Mouse (Mus musculus): ENCODE measurements around the gene Rtca. TPM values are rescaled to one million over a fixed set of nuclear protein-coding genes. Genes with fewer than 3 reads are reported as not detected.

Rtca gene
- polyA plus RNA-seq (2014; fragmentation: Nextera tagmentation; extraction: Ambion mirVana), result 67.2 and 70.8 TPM in 2 replicates

GRCm38 (mm10) chr3:116507772-116508351 lies at the start of gene Rtca:
Gene Rtca, minus strand, starts transcription at chr3:116508208.
- H3K27ac ChIP-seq (ENCODE audit: low read depth, low read length), result peak within 1 kb of the TSS; percentile 66

GRCm38 (mm10) chr3:116551362-116551761 lies 43.4 kb upstream of the Rtca start:
- H3K4me1 ChIP-seq (replicated peaks; ENCODE audit: control insufficient read depth, insufficient read depth, low read length), result no peaks in the 10 kb centered on the region
- ATAC-seq (replicated peaks; ENCODE audit: low FRiP score), result no peak
- peaks cover 8% of the 10 kb centered on the region; the same call in 1 of the 2 replicates for H3K36me3 ChIP-seq (ENCODE audit: control insufficient read depth, insufficient read depth, low read length)
- 91% methylated on average over 5 of the region's 5 CpGs for WGBS
- H3K27ac ChIP-seq (ENCODE audit: low read depth, low read length), result no peak overlapping the region
- DNase-seq (ENCODE audit: low spot score), result no peak
- H3K9ac ChIP-seq (ENCODE audit: low read depth, low read length), result no peak overlapping the region
- H3K27me3 ChIP-seq (replicated peaks; ENCODE audit: control insufficient read depth, insufficient read depth, low read length), result no peaks in the 10 kb centered on the region
- no peak overlapping the region for H3K4me3 ChIP-seq (ENCODE audit: low read depth, low read length)
- no peak overlapping the region for H3K4me2 ChIP-seq
- no peaks in the 10 kb centered on the region for H3K9me3 ChIP-seq (ENCODE audit: control insufficient read depth, low read length)

More at GRCm38 (mm10) chr3:116507772-116508351, at the start of gene Rtca:
- DNase-seq (ENCODE audit: low spot score) (peak; percentile 98), ATAC-seq (replicated peaks; ENCODE audit: low FRiP score) (peak; percentile 92)
- Histone ChIP-seq H3K9me3 (ENCODE audit: control insufficient read depth, low read length) (no peaks in the 10 kb centered on the region), H3K36me3 (ENCODE audit: control insufficient read depth, insufficient read depth, low read length) (peaks cover 16% of the 10 kb centered on the region), H3K4me1 (replicated peaks; ENCODE audit: control insufficient read depth, insufficient read depth, low read length) (peaks cover 13% of the 10 kb centered on the region), H3K4me2 (peak within 1 kb of the TSS; percentile 84), H3K9ac (ENCODE audit: low read depth, low read length) (peak within 1 kb of the TSS; percentile 84), H3K27me3 (replicated peaks; ENCODE audit: control insufficient read depth, insufficient read depth, low read length) (no peaks in the 10 kb centered on the region), H3K4me3 (ENCODE audit: low read depth, low read length) (peak within 1 kb of the TSS; percentile 89)
- under 1% methylated on average over 40 of the region's 44 CpGs for WGBS

- H3K36me3 ChIP-seq (ENCODE audit: control insufficient read depth, insufficient read depth, low read length), result peaks cover 12% of the 10 kb centered on the region; the same call in 1 of the 2 replicates
- no peaks in the 10 kb centered on the region for H3K27me3 ChIP-seq (replicated peaks; ENCODE audit: control insufficient read depth, insufficient read depth, low read length)
- no peak overlapping the region for H3K4me3 ChIP-seq (ENCODE audit: low read depth, low read length)
- H3K27ac ChIP-seq (ENCODE audit: low read depth, low read length), result no peak overlapping the region
- WGBS, result 83% methylated on average over 5 of the region's 5 CpGs
- ATAC-seq (replicated peaks; ENCODE audit: low FRiP score) (no peak), DNase-seq (ENCODE audit: low spot score) (no peak)
- no peak overlapping the region for H3K9ac ChIP-seq (ENCODE audit: low read depth, low read length)
- H3K9me3 ChIP-seq (ENCODE audit: control insufficient read depth, low read length), result no peaks in the 10 kb centered on the region
- H3K4me2 ChIP-seq, result no peak overlapping the region
- H3K4me1 ChIP-seq (replicated peaks; ENCODE audit: control insufficient read depth, insufficient read depth, low read length), result peaks cover 1% of the 10 kb centered on the region; the same call in 1 of the 2 replicates
Observed at GRCm38 (mm10) chr3:116547430-116547829, 39.4 kb upstream of the Rtca start.

- Histone ChIP-seq H3K27ac (ENCODE audit: low read depth, low read length) (no peak overlapping the region), H3K4me3 (ENCODE audit: low read depth, low read length) (no peak overlapping the region), H3K4me1 (replicated peaks; ENCODE audit: control insufficient read depth, insufficient read depth, low read length) (peaks cover 3% of the 10 kb centered on the region; the same call in 1 of the 2 replicates), H3K9ac (ENCODE audit: low read depth, low read length) (no peak overlapping the region), H3K9me3 (ENCODE audit: control insufficient read depth, low read length) (no peaks in the 10 kb centered on the region), H3K4me2 (no peak overlapping the region), H3K36me3 (ENCODE audit: control insufficient read depth, insufficient read depth, low read length) (peaks cover 15% of the 10 kb centered on the region; the same call in 1 of the 2 replicates), H3K27me3 (replicated peaks; ENCODE audit: control insufficient read depth, insufficient read depth, low read length) (no peaks in the 10 kb centered on the region)
- WGBS, result 43% methylated on average over 3 of the region's 3 CpGs
- DNase-seq (ENCODE audit: low spot score) (no peak), ATAC-seq (replicated peaks; ENCODE audit: low FRiP score) (no peak)
Observed at GRCm38 (mm10) chr3:116542532-116542931, 34.5 kb upstream of the Rtca start.

GRCm38 (mm10) chr3:116542070-116542469 lies 34.1 kb upstream of the Rtca start:
- peaks cover 15% of the 10 kb centered on the region; the same call in 1 of the 2 replicates for H3K36me3 ChIP-seq (ENCODE audit: control insufficient read depth, insufficient read depth, low read length)
- peaks cover 3% of the 10 kb centered on the region; the same call in 1 of the 2 replicates for H3K4me1 ChIP-seq (replicated peaks; ENCODE audit: control insufficient read depth, insufficient read depth, low read length)
- no peak overlapping the region for H3K4me3 ChIP-seq (ENCODE audit: low read depth, low read length)
- no peak for ATAC-seq (replicated peaks; ENCODE audit: low FRiP score)
- no peak for DNase-seq (ENCODE audit: low spot score)
- H3K27ac ChIP-seq (ENCODE audit: low read depth, low read length), result no peak overlapping the region; the same call in 1 of the 2 replicates
- WGBS, result 67% methylated on average over 2 of the region's 2 CpGs
- H3K9ac ChIP-seq (ENCODE audit: low read depth, low read length), result no peak overlapping the region
- H3K9me3 ChIP-seq (ENCODE audit: control insufficient read depth, low read length), result no peaks in the 10 kb centered on the region
- no peaks in the 10 kb centered on the region for H3K27me3 ChIP-seq (replicated peaks; ENCODE audit: control insufficient read depth, insufficient read depth, low read length)
- H3K4me2 ChIP-seq, result no peak overlapping the region

GRCm38 (mm10) chr3:116537200-116537573 lies 29.2 kb upstream of the Rtca start:
- Histone ChIP-seq H3K27ac (ENCODE audit: low read depth, low read length) (no peak overlapping the region), H3K36me3 (ENCODE audit: control insufficient read depth, insufficient read depth, low read length) (peaks cover 19% of the 10 kb centered on the region), H3K9ac (ENCODE audit: low read depth, low read length) (no peak overlapping the region), H3K27me3 (replicated peaks; ENCODE audit: control insufficient read depth, insufficient read depth, low read length) (no peaks in the 10 kb centered on the region), H3K4me1 (replicated peaks; ENCODE audit: control insufficient read depth, insufficient read depth, low read length) (no peaks in the 10 kb centered on the region), H3K4me2 (no peak overlapping the region), H3K9me3 (ENCODE audit: control insufficient read depth, low read length) (no peaks in the 10 kb centered on the region), H3K4me3 (ENCODE audit: low read depth, low read length) (no peak overlapping the region)
- no peak for ATAC-seq (replicated peaks; ENCODE audit: low FRiP score)
- 69% methylated on average over 6 of the region's 6 CpGs for WGBS
- DNase-seq (ENCODE audit: low spot score), result no peak

GRCm38 (mm10) chr3:116536428-116537199 lies 28.6 kb upstream of the Rtca start:
- no peaks in the 10 kb centered on the region for H3K4me1 ChIP-seq (replicated peaks; ENCODE audit: control insufficient read depth, insufficient read depth, low read length)
- DNase-seq (ENCODE audit: low spot score) (no peak), ATAC-seq (replicated peaks; ENCODE audit: low FRiP score) (no peak)
- H3K36me3 ChIP-seq (ENCODE audit: control insufficient read depth, insufficient read depth, low read length), result peaks cover 19% of the 10 kb centered on the region
- no peak overlapping the region for H3K4me2 ChIP-seq
- 59% methylated on average over 16 of the region's 16 CpGs for WGBS
- no peak overlapping the region for H3K9ac ChIP-seq (ENCODE audit: low read depth, low read length)
- H3K9me3 ChIP-seq (ENCODE audit: control insufficient read depth, low read length), result no peaks in the 10 kb centered on the region
- no peak overlapping the region for H3K4me3 ChIP-seq (ENCODE audit: low read depth, low read length)
- no peak overlapping the region for H3K27ac ChIP-seq (ENCODE audit: low read depth, low read length)
- no peaks in the 10 kb centered on the region for H3K27me3 ChIP-seq (replicated peaks; ENCODE audit: control insufficient read depth, insufficient read depth, low read length)

- ATAC-seq (replicated peaks; ENCODE audit: low FRiP score) (no peak), DNase-seq (ENCODE audit: low spot score) (no peak)
- Histone ChIP-seq H3K4me3 (ENCODE audit: low read depth, low read length) (no peak overlapping the region), H3K27ac (ENCODE audit: low read depth, low read length) (no peak overlapping the region), H3K4me2 (no peak overlapping the region), H3K9ac (ENCODE audit: low read depth, low read length) (no peak overlapping the region), H3K9me3 (ENCODE audit: control insufficient read depth, low read length) (no peaks in the 10 kb centered on the region), H3K4me1 (replicated peaks; ENCODE audit: control insufficient read depth, insufficient read depth, low read length) (no peaks in the 10 kb centered on the region), H3K27me3 (replicated peaks; ENCODE audit: control insufficient read depth, insufficient read depth, low read length) (no peaks in the 10 kb centered on the region), H3K36me3 (ENCODE audit: control insufficient read depth, insufficient read depth, low read length) (peaks cover 10% of the 10 kb centered on the region)
- 85% methylated on average over 4 of the region's 4 CpGs for whole genome bisulfite sequencing
Observed at GRCm38 (mm10) chr3:116530826-116531225, 22.8 kb upstream of the Rtca start.

Data from liver, embryonic 11.5 days (tissue).